Mouse (Mus musculus) megakaryocyte, embryonic 14.5 days (primary cell): ENCODE data around the gene 1700123O20Rik.

Experiments used
- FLI1 ChIP-seq: IDR thresholded peaks from 2 replicates; pipeline ENCODE4 v1.6.1; 2012; ENCODE audit warnings: low read length, inconsistent platforms, mixed read lengths
- GATA1 ChIP-seq: IDR thresholded peaks from 3 replicates; pipeline ENCODE4 v1.6.1; 2012; ENCODE audit warnings: mixed read lengths, low read length, inconsistent platforms, borderline replicate concordance

DNA sequence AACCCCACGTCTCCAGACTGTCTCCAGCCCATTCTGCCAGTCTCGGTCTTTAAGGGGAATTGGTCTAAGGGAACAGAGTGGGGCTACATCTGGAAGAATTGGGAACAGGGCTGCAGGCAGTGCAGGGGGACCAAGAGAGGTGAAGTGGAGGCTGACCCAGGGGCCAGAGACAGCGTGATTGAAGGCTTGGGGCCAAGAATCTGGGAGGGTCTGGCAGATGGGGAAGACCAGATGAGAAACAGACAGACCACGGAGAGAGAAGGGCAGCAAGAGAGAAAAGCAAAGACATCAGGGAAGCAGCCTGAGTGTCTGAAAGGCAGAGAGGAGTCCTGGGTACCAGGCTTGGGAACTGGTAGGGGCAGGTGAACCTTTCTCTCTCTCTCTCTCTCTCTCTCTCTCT, 45.9 kb upstream of the 1700123O20Rik start:
- TF ChIP-seq GATA1 (no peak), FLI1 (no peak)
